Mouse (Mus musculus): ENCODE data around the gene Ltbp1.

Gene Ltbp1

GRCm38 (mm10) chr17:75273272-75273671 lies 267.9 kb downstream of the Ltbp1 start:
- Histone ChIP-seq H3K27me3 (ENCODE audit: insufficient read depth, low read length) (no peaks in the 10 kb centered on the region), H3K4me1 (replicated peaks; ENCODE audit: low read depth, low read length) (no peaks in the 10 kb centered on the region), H3K9me3 (ENCODE audit: low read length) (no peaks in the 10 kb centered on the region), H3K4me3 (replicated peaks; ENCODE audit: low read length) (no peak overlapping the region), H3K36me3 (ENCODE audit: insufficient read depth, low read length) (no peaks in the 10 kb centered on the region)
- TF ChIP-seq CTCF (conservative IDR thresholded peaks at IDR 0.05; ENCODE audit: low read length): no peak
- no peak for TF ChIP-seq POU5F1 (IDR thresholded peaks at IDR 0.05; ENCODE audit: borderline replicate concordance, low read length)
- no peak for TF ChIP-seq NANOG (IDR thresholded peaks at IDR 0.05; ENCODE audit: borderline replicate concordance, low read length)

DNA sequence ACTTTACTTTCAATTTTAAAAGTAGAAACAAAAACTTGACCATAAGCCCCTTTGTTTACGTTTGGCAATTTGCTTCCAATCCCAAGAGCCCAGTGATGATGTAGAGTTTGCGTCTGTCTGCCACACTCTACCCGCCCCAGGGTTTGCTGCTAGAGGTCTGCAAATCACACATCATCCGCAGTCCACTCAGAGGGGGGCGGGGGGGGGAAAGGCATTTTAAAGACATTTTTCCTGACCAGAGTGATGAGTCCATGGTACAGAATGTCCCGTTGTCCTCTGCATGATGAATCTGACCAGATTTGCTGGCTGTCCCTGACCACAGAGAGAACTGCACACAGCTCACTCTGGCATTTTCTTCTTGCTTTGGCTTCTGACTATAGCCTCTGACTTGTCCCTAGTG lies 269.9 kb downstream of the Ltbp1 start:
- Histone ChIP-seq H3K27me3 (ENCODE audit: insufficient read depth, low read length) (no peaks in the 10 kb centered on the region), H3K4me3 (replicated peaks; ENCODE audit: low read length) (no peak overlapping the region), H3K36me3 (ENCODE audit: insufficient read depth, low read length) (no peaks in the 10 kb centered on the region), H3K4me1 (replicated peaks; ENCODE audit: low read depth, low read length) (no peaks in the 10 kb centered on the region), H3K9me3 (ENCODE audit: low read length) (no peaks in the 10 kb centered on the region)
- TF ChIP-seq POU5F1 (IDR thresholded peaks at IDR 0.05; ENCODE audit: borderline replicate concordance, low read length) (no peak), NANOG (IDR thresholded peaks at IDR 0.05; ENCODE audit: borderline replicate concordance, low read length) (no peak), CTCF (conservative IDR thresholded peaks at IDR 0.05; ENCODE audit: low read length) (no peak)

GRCm38 (mm10) chr17:75278106-75278505 lies 272.7 kb downstream of the Ltbp1 start:
- no peaks in the 10 kb centered on the region for H3K9me3 ChIP-seq (ENCODE audit: low read length)
- no peak overlapping the region for H3K4me3 ChIP-seq (replicated peaks; ENCODE audit: low read length)
- no peaks in the 10 kb centered on the region for H3K36me3 ChIP-seq (ENCODE audit: insufficient read depth, low read length)

GRCm38 (mm10) chr17:75278561-75278960 lies 273.2 kb downstream of the Ltbp1 start:
- Histone ChIP-seq H3K27me3 (ENCODE audit: insufficient read depth, low read length) (no peaks in the 10 kb centered on the region), H3K9me3 (ENCODE audit: low read length) (no peaks in the 10 kb centered on the region), H3K4me3 (replicated peaks; ENCODE audit: low read length) (no peak overlapping the region), H3K4me1 (replicated peaks; ENCODE audit: low read depth, low read length) (no peaks in the 10 kb centered on the region), H3K36me3 (ENCODE audit: insufficient read depth, low read length) (no peaks in the 10 kb centered on the region)
- TF ChIP-seq POU5F1 (IDR thresholded peaks at IDR 0.05; ENCODE audit: borderline replicate concordance, low read length): no peak
- TF ChIP-seq NANOG (IDR thresholded peaks at IDR 0.05; ENCODE audit: borderline replicate concordance, low read length): no peak
- TF ChIP-seq CTCF (conservative IDR thresholded peaks at IDR 0.05; ENCODE audit: low read length): no peak

More at GRCm38 (mm10) chr17:75278106-75278505, 272.7 kb downstream of the Ltbp1 start:
- H3K27me3 ChIP-seq (ENCODE audit: insufficient read depth, low read length): no peaks in the 10 kb centered on the region
- no peaks in the 10 kb centered on the region for H3K4me1 ChIP-seq (replicated peaks; ENCODE audit: low read depth, low read length)
- no peak for TF ChIP-seq NANOG (IDR thresholded peaks at IDR 0.05; ENCODE audit: borderline replicate concordance, low read length)
- no peak for TF ChIP-seq POU5F1 (IDR thresholded peaks at IDR 0.05; ENCODE audit: borderline replicate concordance, low read length)
- TF ChIP-seq CTCF (conservative IDR thresholded peaks at IDR 0.05; ENCODE audit: low read length): no peak

- H3K27me3 ChIP-seq (ENCODE audit: insufficient read depth, low read length): no peaks in the 10 kb centered on the region
- H3K9me3 ChIP-seq (ENCODE audit: low read length): no peaks in the 10 kb centered on the region
- H3K4me1 ChIP-seq (replicated peaks; ENCODE audit: low read depth, low read length): no peaks in the 10 kb centered on the region
- TF ChIP-seq POU5F1 (IDR thresholded peaks at IDR 0.05; ENCODE audit: borderline replicate concordance, low read length): no peak
- TF ChIP-seq NANOG (IDR thresholded peaks at IDR 0.05; ENCODE audit: borderline replicate concordance, low read length): no peak
- TF ChIP-seq CTCF (conservative IDR thresholded peaks at IDR 0.05; ENCODE audit: low read length): no peak
- H3K4me3 ChIP-seq (replicated peaks; ENCODE audit: low read length): no peak overlapping the region
- H3K36me3 ChIP-seq (ENCODE audit: insufficient read depth, low read length): no peaks in the 10 kb centered on the region
These were observed 276.0 kb downstream of the Ltbp1 start for GRCm38 (mm10) chr17:75281345-75281744.

GRCm38 (mm10) chr17:75284876-75285708 lies 279.7 kb downstream of the Ltbp1 start:
- Histone ChIP-seq H3K4me3 (replicated peaks; ENCODE audit: low read length) (no peak overlapping the region), H3K9me3 (ENCODE audit: low read length) (no peaks in the 10 kb centered on the region), H3K36me3 (ENCODE audit: insufficient read depth, low read length) (no peaks in the 10 kb centered on the region), H3K27me3 (ENCODE audit: insufficient read depth, low read length) (no peaks in the 10 kb centered on the region), H3K4me1 (replicated peaks; ENCODE audit: low read depth, low read length) (no peaks in the 10 kb centered on the region)
- TF ChIP-seq POU5F1 (IDR thresholded peaks at IDR 0.05; ENCODE audit: borderline replicate concordance, low read length): no peak
- no peak for TF ChIP-seq NANOG (IDR thresholded peaks at IDR 0.05; ENCODE audit: borderline replicate concordance, low read length)
- no peak for TF ChIP-seq CTCF (conservative IDR thresholded peaks at IDR 0.05; ENCODE audit: low read length)

- H3K4me3 ChIP-seq (replicated peaks; ENCODE audit: low read length): no peak overlapping the region
- H3K4me1 ChIP-seq (replicated peaks; ENCODE audit: low read depth, low read length): no peaks in the 10 kb centered on the region
- no peaks in the 10 kb centered on the region for H3K9me3 ChIP-seq (ENCODE audit: low read length)
- no peak for TF ChIP-seq POU5F1 (IDR thresholded peaks at IDR 0.05; ENCODE audit: borderline replicate concordance, low read length)
- TF ChIP-seq NANOG (IDR thresholded peaks at IDR 0.05; ENCODE audit: borderline replicate concordance, low read length): no peak
- no peak for TF ChIP-seq CTCF (conservative IDR thresholded peaks at IDR 0.05; ENCODE audit: low read length)
- no peaks in the 10 kb centered on the region for H3K36me3 ChIP-seq (ENCODE audit: insufficient read depth, low read length)
- no peaks in the 10 kb centered on the region for H3K27me3 ChIP-seq (ENCODE audit: insufficient read depth, low read length)
These were observed 287.6 kb downstream of the Ltbp1 start for GRCm38 (mm10) chr17:75292986-75293385.

- TF ChIP-seq NANOG (IDR thresholded peaks at IDR 0.05; ENCODE audit: borderline replicate concordance, low read length) (no peak), CTCF (conservative IDR thresholded peaks at IDR 0.05; ENCODE audit: low read length) (no peak), POU5F1 (IDR thresholded peaks at IDR 0.05; ENCODE audit: borderline replicate concordance, low read length) (no peak)
- Histone ChIP-seq H3K36me3 (ENCODE audit: insufficient read depth, low read length) (no peaks in the 10 kb centered on the region), H3K4me1 (replicated peaks; ENCODE audit: low read depth, low read length) (no peaks in the 10 kb centered on the region), H3K4me3 (replicated peaks; ENCODE audit: low read length) (no peak overlapping the region), H3K9me3 (ENCODE audit: low read length) (no peaks in the 10 kb centered on the region), H3K27me3 (ENCODE audit: insufficient read depth, low read length) (no peaks in the 10 kb centered on the region)
These were observed 288.4 kb downstream of the Ltbp1 start for GRCm38 (mm10) chr17:75293725-75294124.

Measured in E14TG2a.4 (cell line).